Mouse (Mus musculus) limb, embryonic 14.5 days (tissue): ENCODE results near the gene Mag. TPM values are rescaled to one million over a fixed set of nuclear protein-coding genes. Genes with fewer than 3 reads are reported as not detected.

Experiments used
- ATAC-seq: fragments of 200-750 bp; cut with Nextera tagmentation; 2 replicates; pipeline ENCODE4 v1.8.0; 2017; ENCODE audit warnings: low read depth, moderate number of reproducible peaks, moderate TSS enrichment; ENCODE audit not compliant: low FRiP score
- DNase-seq: peaks from one replicate; pipeline ENCODE4 v3.0.0-alpha.2; 2015; ENCODE audit warnings: low spot score
- H3K27ac ChIP-seq: fragments of 300-500 bp; sonication (generic); replicated peaks from 2 replicates; pipeline ENCODE4 v1.5.1; 2014; ENCODE audit warnings: low read depth, mild to moderate bottlenecking, low read length, moderate library complexity, mixed read lengths
- H3K27me3 ChIP-seq: fragments of 300-500 bp; sonication (generic); 2 replicates; pipeline ENCODE4 v1.6.1; 2014; ENCODE audit warnings: low read length, mixed read lengths; ENCODE audit not compliant: control insufficient read depth, insufficient read depth
- H3K36me3 ChIP-seq: fragments of 300-500 bp; sonication (generic); 2 replicates; pipeline ENCODE4 v1.6.1; 2014; ENCODE audit warnings: mild to moderate bottlenecking, low read length, moderate library complexity, mixed read lengths; ENCODE audit not compliant: control insufficient read depth, insufficient read depth
- H3K4me1 ChIP-seq: fragments of 300-500 bp; sonication (generic); 2 replicates; pipeline ENCODE4 v1.6.1; 2014; ENCODE audit warnings: antibody characterized with exemption, low read length, mixed read lengths; ENCODE audit not compliant: control insufficient read depth, insufficient read depth
- H3K4me2 ChIP-seq: fragments of 300-500 bp; sonication (generic); replicated peaks from 2 replicates; pipeline ENCODE4 v1.6.1; 2014; ENCODE audit warnings: low read depth, mild to moderate bottlenecking, low read length, moderate library complexity; ENCODE audit not compliant: severe bottlenecking
- H3K4me3 ChIP-seq: fragments of 300-500 bp; sonication (generic); replicated peaks from 2 replicates; pipeline ENCODE4 v1.5.1; 2014; ENCODE audit warnings: low read length
- H3K9ac ChIP-seq: fragments of 300-500 bp; sonication (generic); 2 replicates; pipeline ENCODE4 v1.6.1; 2014; ENCODE audit warnings: mild to moderate bottlenecking, low read depth, low read length, moderate library complexity; ENCODE audit not compliant: severe bottlenecking
- H3K9me3 ChIP-seq: fragments of 300-500 bp; sonication (generic); 2 replicates; pipeline ENCODE4 v1.6.1; 2016; ENCODE audit warnings: low read length; ENCODE audit not compliant: control insufficient read depth
- POLR2A ChIP-seq: fragments of 200-500 bp; IDR thresholded peaks from 2 replicates; pipeline ENCODE4 v1.8.0; 2012; ENCODE audit warnings: inconsistent platforms, mild to moderate bottlenecking, moderate library complexity, borderline replicate concordance; ENCODE audit not compliant: insufficient read depth, insufficient read length; ENCODE audit errors: extremely low read depth
- WGBS: fragments of 180-500 bp; shearing (Covaris S2); extraction: QIAGEN DNeasy Blood & Tissue Kit; methylation state at CpG from one replicate; pipeline ENCODE4 v1.1.7; 2014; 5-methylcytosine and 5-hydroxymethylcytosine counted together
- polyA plus RNA-seq, 2 experiments: library from polyadenylated mRNA; depleted of rRNA in 1 of 2; stranded (reverse) in 1 of 2; unstranded in 1 of 2; fragments of >200 nt; fragmentation: Nextera tagmentation in 1 of 2; extraction: Ambion mirVana in 1 of 2; gene quantifications; 2 replicates each; pipeline versions ENCODE4 v1.2.1 to v1.2.3; 2012 to 2014

Gene Mag
- polyA plus RNA-seq, 2 experiments: 1.2 TPM

- ATAC-seq: no peak
- H3K4me3 ChIP-seq: peak overlapping the region; percentile 22; the same call in 1 of the 2 replicates
- H3K4me2 ChIP-seq: peak overlapping the region; percentile 55
- H3K27ac ChIP-seq: no peak overlapping the region
- 19% methylated on average over 14 of the region's 17 CpGs for WGBS
- no peaks in the 10 kb centered on the region for H3K27me3 ChIP-seq
- no peak for DNase-seq
- no peaks in the 10 kb centered on the region for H3K36me3 ChIP-seq
- TF ChIP-seq POLR2A: no peak
- H3K4me1 ChIP-seq: no peaks in the 10 kb centered on the region
- no peaks in the 10 kb centered on the region for H3K9me3 ChIP-seq
- 0 out of 2 replicates have a peak overlapping the region, but pooled peaks have one; percentile 28 for H3K9ac ChIP-seq
Measured at GRCm38 (mm10) chr7:30908992-30909431, 5.7 kb downstream of the Mag start.

GRCm38 (mm10) chr7:30908277-30908991 lies 6.2 kb downstream of the Mag start:
- H3K36me3 ChIP-seq: no peaks in the 10 kb centered on the region
- H3K9me3 ChIP-seq: no peaks in the 10 kb centered on the region
- no peak for TF ChIP-seq POLR2A
- peak; percentile 68 for ATAC-seq
- peak; percentile 52 for DNase-seq
- H3K4me3 ChIP-seq: peak overlapping the region; percentile 22
- WGBS: under 1% methylated on average over 24 of the region's 26 CpGs
- no peaks in the 10 kb centered on the region for H3K4me1 ChIP-seq
- peak overlapping the region; percentile 55 for H3K4me2 ChIP-seq
- no peak overlapping the region for H3K27ac ChIP-seq
- H3K27me3 ChIP-seq: no peaks in the 10 kb centered on the region
- H3K9ac ChIP-seq: peak overlapping the region; percentile 28

GRCm38 (mm10) chr7:30904042-30904441 lies 10.6 kb downstream of the Mag start:
- DNase-seq: no peak
- no peak for ATAC-seq
- no peaks in the 10 kb centered on the region for H3K36me3 ChIP-seq
- no peak overlapping the region for H3K27ac ChIP-seq
- no peaks in the 10 kb centered on the region for H3K4me1 ChIP-seq
- 29% methylated on average over 4 of the region's 4 CpGs for WGBS
- H3K9me3 ChIP-seq: no peaks in the 10 kb centered on the region
- TF ChIP-seq POLR2A: no peak
- no peak overlapping the region for H3K4me3 ChIP-seq
- H3K27me3 ChIP-seq: no peaks in the 10 kb centered on the region
- no peak overlapping the region for H3K4me2 ChIP-seq
- no peak overlapping the region for H3K9ac ChIP-seq

GRCm38 (mm10) chr7:30895217-30895616 lies 19.5 kb downstream of the Mag start:
- 86% methylated on average over 3 of the region's 3 CpGs for WGBS
- no peak overlapping the region for H3K27ac ChIP-seq
- no peaks in the 10 kb centered on the region for H3K36me3 ChIP-seq
- no peak for DNase-seq
- H3K4me2 ChIP-seq: no peak overlapping the region
- H3K9me3 ChIP-seq: no peaks in the 10 kb centered on the region
- H3K9ac ChIP-seq: no peak overlapping the region
- no peak for ATAC-seq
- no peaks in the 10 kb centered on the region for H3K4me1 ChIP-seq
- H3K27me3 ChIP-seq: no peaks in the 10 kb centered on the region
- H3K4me3 ChIP-seq: no peak overlapping the region
- TF ChIP-seq POLR2A: no peak

- no peak for DNase-seq
- 72% methylated on average over 3 of the region's 3 CpGs for WGBS
Measured at GRCm38 (mm10) chr7:30892515-30892914, 22.2 kb downstream of the Mag start.

More at GRCm38 (mm10) chr7:30892515-30892914, 22.2 kb downstream of the Mag start:
- H3K27ac ChIP-seq: no peak overlapping the region
- no peaks in the 10 kb centered on the region for H3K4me1 ChIP-seq
- no peak overlapping the region for H3K4me2 ChIP-seq
- no peak overlapping the region for H3K4me3 ChIP-seq
- no peak for ATAC-seq
- no peaks in the 10 kb centered on the region for H3K36me3 ChIP-seq
- no peak for TF ChIP-seq POLR2A
- no peak overlapping the region for H3K9ac ChIP-seq
- H3K27me3 ChIP-seq: no peaks in the 10 kb centered on the region
- H3K9me3 ChIP-seq: no peaks in the 10 kb centered on the region
